21 mouse cellular contexts compared by ENCODE assay signal in the genomic region with DNA sequence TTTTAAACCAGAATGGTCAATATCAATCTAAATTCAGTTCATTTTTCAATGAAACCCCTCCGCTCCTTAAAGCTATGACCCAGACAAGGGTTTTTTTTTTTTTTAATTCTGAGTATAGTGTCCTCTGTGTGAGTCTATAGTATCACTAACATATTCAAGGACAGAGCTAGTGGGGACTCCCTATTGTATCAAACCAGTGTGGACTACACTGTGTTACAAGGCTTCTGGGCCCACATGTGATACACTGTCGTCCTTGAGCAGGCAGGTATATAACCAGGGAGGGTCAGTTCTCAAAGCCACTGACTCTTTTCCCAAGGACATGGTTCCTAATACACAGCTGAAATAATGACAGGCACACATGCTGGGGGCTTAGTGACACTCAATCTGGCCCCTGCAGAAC. TPM values are rescaled to one million over a fixed set of nuclear protein-coding genes. Genes with fewer than 3 reads are reported as not detected.
DNase-seq lines count a peak whose midpoint lies in the region; ATAC-seq and TF ChIP-seq lines count a peak whose summit lies in the region.
"Had no signal": no experiment of that assay in that cellular context is flagged by ENCODE, and none has a peak within 500 bp of the region (broad histone marks: within the 10 kb centered on the region; RNA-seq: fewer than 3 reads in every experiment).

No protein-coding gene starts in this region.

- WGBS in cerebellum, adult 2 months = 87% methylated on average over 2 of the region's 2 CpGs
- WGBS in hindbrain, embryonic 13.5 days = 71% methylated on average over 2 of the region's 2 CpGs
- 85% methylated on average over 2 of the region's 2 CpGs for WGBS in hindbrain, embryonic 10.5 days
- WGBS in midbrain, embryonic 16.5 days = 80% methylated on average over 2 of the region's 2 CpGs
- 91% methylated on average over 2 of the region's 2 CpGs for WGBS in midbrain, postnatal 0 days
- 67% methylated on average over 2 of the region's 2 CpGs for WGBS in neural tube, embryonic 14.5 days

- H3K27me3 ChIP-seq in cerebellum, adult 2 months (ENCODE audit: control insufficient read depth, insufficient read depth, low read length) = no peaks in the 10 kb centered on the region
- H3K27me3 ChIP-seq in hindbrain, embryonic 13.5 days = no peaks in the 10 kb centered on the region
- no peaks in the 10 kb centered on the region for H3K27me3 ChIP-seq in hindbrain, embryonic 10.5 days (ENCODE audit: insufficient read depth, poor library complexity, severe bottlenecking)
- H3K27me3 ChIP-seq in midbrain, embryonic 16.5 days (ENCODE audit: control insufficient read depth, insufficient read depth, low read depth, low read length) = no peaks in the 10 kb centered on the region
- H3K27me3 ChIP-seq in midbrain, postnatal 0 days (ENCODE audit: insufficient read depth, low read length) = no peaks in the 10 kb centered on the region
- no peaks in the 10 kb centered on the region for H3K27me3 ChIP-seq in neural tube, embryonic 14.5 days (ENCODE audit: control insufficient read depth, insufficient read depth, low read length)
- H3K27me3 ChIP-seq: stomach, embryonic 15.5 days had no signal

- peaks cover 11% of the 10 kb centered on the region; the same call in 1 of the 2 replicates for H3K4me1 ChIP-seq in cerebellum, adult 2 months (ENCODE audit: control insufficient read depth, insufficient read depth, low read length)
- peaks cover 22% of the 10 kb centered on the region for H3K4me1 ChIP-seq in hindbrain, embryonic 13.5 days (replicated peaks)
- no peaks in the 10 kb centered on the region for H3K4me1 ChIP-seq in hindbrain, embryonic 10.5 days (replicated peaks)
- H3K4me1 ChIP-seq in midbrain, embryonic 16.5 days (ENCODE audit: control insufficient read depth, insufficient read depth, low read length) = 0 out of 2 replicates have a peak, but pooled peaks cover 4% of the 10 kb centered on the region
- no peaks in the 10 kb centered on the region; the same call in 1 of the 2 replicates for H3K4me1 ChIP-seq in midbrain, postnatal 0 days (ENCODE audit: insufficient read depth, low read length)
- 0 out of 2 replicates have a peak, but pooled peaks cover 2% of the 10 kb centered on the region for H3K4me1 ChIP-seq in neural tube, embryonic 14.5 days (ENCODE audit: control insufficient read depth, insufficient read depth, low read length)
- H3K4me1 ChIP-seq: stomach, embryonic 15.5 days had no signal

- DNase-seq in cerebellum, adult 2 months = no peak
- no peak for DNase-seq in cerebellum, postnatal 4 days (ENCODE audit: low spot score in 2 of 2)
- DNase-seq in hindbrain, embryonic 10.5 days (ENCODE audit: low spot score) = no peak
- DNase-seq in midbrain, postnatal 0 days (ENCODE audit: low spot score) = no peak
- no peak for DNase-seq in embryo, embryonic 9.5 days (ENCODE audit: extremely low spot score)
- DNase-seq: adrenal gland, adult 2 months; gastrocnemius, adult 2 months; heart, postnatal 14 days; kidney, adult 2 months; kidney, postnatal 10 days; left cerebral cortex, postnatal 4 days; liver; thymus, adult 18-20 months; thymus, postnatal 4 days had no signal

- H3K27ac ChIP-seq in cerebellum, adult 2 months (ENCODE audit: insufficient read depth, low read length) = peak overlapping the region; percentile 50; the same call in 1 of the 2 replicates
- H3K27ac ChIP-seq in hindbrain, embryonic 13.5 days = peak overlapping the region; percentile 72
- no peak overlapping the region for H3K27ac ChIP-seq in hindbrain, embryonic 10.5 days
- H3K27ac ChIP-seq in midbrain, embryonic 16.5 days (ENCODE audit: low read length) = no peak overlapping the region
- no peak overlapping the region for H3K27ac ChIP-seq in midbrain, postnatal 0 days (ENCODE audit: low read depth, low read length)
- H3K27ac ChIP-seq in neural tube, embryonic 14.5 days (ENCODE audit: low read depth, low read length) = peak overlapping the region; percentile 58; the same call in 1 of the 2 replicates
- H3K27ac ChIP-seq: gastrocnemius, adult 2 months; macrophage; stomach, embryonic 15.5 days had no signal

- no peaks in the 10 kb centered on the region for H3K36me3 ChIP-seq in hindbrain, embryonic 13.5 days
- H3K36me3 ChIP-seq in hindbrain, embryonic 10.5 days = 0 out of 2 replicates have a peak, but pooled peaks cover under 1% of the 10 kb centered on the region
- no peaks in the 10 kb centered on the region for H3K36me3 ChIP-seq in midbrain, embryonic 16.5 days (ENCODE audit: control insufficient read depth, insufficient read depth, low read length)
- no peaks in the 10 kb centered on the region for H3K36me3 ChIP-seq in midbrain, postnatal 0 days (ENCODE audit: insufficient read depth, low read length)
- H3K36me3 ChIP-seq in neural tube, embryonic 14.5 days (ENCODE audit: control insufficient read depth, insufficient read depth, low read length) = no peaks in the 10 kb centered on the region
- H3K36me3 ChIP-seq: stomach, embryonic 15.5 days had no signal

- H3K4me3 ChIP-seq in cerebellum, adult 2 months (replicated peaks; ENCODE audit: insufficient read depth, low read depth, low read length) = no peak overlapping the region
- no peak overlapping the region for H3K4me3 ChIP-seq in hindbrain, embryonic 13.5 days
- no peak overlapping the region for H3K4me3 ChIP-seq in hindbrain, embryonic 10.5 days
- no peak overlapping the region for H3K4me3 ChIP-seq in midbrain, embryonic 16.5 days (ENCODE audit: low read depth, low read length)
- H3K4me3 ChIP-seq in midbrain, postnatal 0 days (ENCODE audit: low read depth, low read length) = no peak overlapping the region
- H3K4me3 ChIP-seq in neural tube, embryonic 14.5 days (ENCODE audit: low read depth, low read length) = no peak overlapping the region
- H3K4me3 ChIP-seq: gastrocnemius, adult 2 months; stomach, embryonic 15.5 days had no signal

- TF ChIP-seq CTCF in cerebellum, adult 2 months (IDR thresholded peaks at IDR 0.05; ENCODE audit: borderline replicate concordance, insufficient read depth, low read depth, low read length) = no peak
- no peak for TF ChIP-seq CTCF in midbrain, postnatal 0 days (IDR thresholded peaks at IDR 0.05)

- no peak for TF ChIP-seq POLR2A in cerebellum, adult 2 months (IDR thresholded peaks at IDR 0.05; ENCODE audit: borderline replicate concordance, insufficient read depth, low read length)

- H3K9me3 ChIP-seq in hindbrain, embryonic 13.5 days = no peaks in the 10 kb centered on the region
- no peaks in the 10 kb centered on the region for H3K9me3 ChIP-seq in hindbrain, embryonic 10.5 days
- H3K9me3 ChIP-seq in midbrain, embryonic 16.5 days (replicated peaks; ENCODE audit: control insufficient read depth, low read length, poor library complexity, severe bottlenecking) = no peaks in the 10 kb centered on the region
- H3K9me3 ChIP-seq in midbrain, postnatal 0 days (ENCODE audit: low read length) = no peaks in the 10 kb centered on the region
- H3K9me3 ChIP-seq in neural tube, embryonic 14.5 days (ENCODE audit: control insufficient read depth, low read length) = no peaks in the 10 kb centered on the region
- H3K9me3 ChIP-seq: stomach, embryonic 15.5 days had no signal

- no peak overlapping the region for H3K4me2 ChIP-seq in hindbrain, embryonic 13.5 days
- H3K4me2 ChIP-seq in midbrain, embryonic 16.5 days (ENCODE audit: low read length) = no peak overlapping the region
- no peak overlapping the region for H3K4me2 ChIP-seq in midbrain, postnatal 0 days (ENCODE audit: low read depth, low read length, poor library complexity, severe bottlenecking)
- no peak overlapping the region for H3K4me2 ChIP-seq in neural tube, embryonic 14.5 days (ENCODE audit: low read depth, low read length)
- H3K4me2 ChIP-seq: heart, embryonic 11.5 days; stomach, embryonic 15.5 days had no signal

- no peak overlapping the region for H3K9ac ChIP-seq in hindbrain, embryonic 13.5 days
- H3K9ac ChIP-seq in midbrain, embryonic 16.5 days (ENCODE audit: low read depth, low read length) = no peak overlapping the region
- no peak overlapping the region for H3K9ac ChIP-seq in midbrain, postnatal 0 days (replicated peaks; ENCODE audit: low read length, poor library complexity, severe bottlenecking)
- H3K9ac ChIP-seq in neural tube, embryonic 14.5 days (replicated peaks; ENCODE audit: low read depth, low read length) = no peak overlapping the region
- H3K9ac ChIP-seq: stomach, embryonic 15.5 days had no signal

- ATAC-seq in hindbrain, embryonic 13.5 days (ENCODE audit: low FRiP score) = no peak
- peak; percentile 64; the same call in 1 of the 2 replicates for ATAC-seq in midbrain, embryonic 16.5 days
- no peak for ATAC-seq in midbrain, postnatal 0 days (ENCODE audit: low FRiP score)
- peak; percentile 67; the same call in 1 of the 2 replicates for ATAC-seq in neural tube, embryonic 14.5 days (ENCODE audit: low read depth)
- ATAC-seq: inflammation-experienced regulatory T-cells, adult 6 months had no signal

RNA-seq across cellular contexts. Expression of gene Ncoa7, which starts 27.1 kb away (rescaled TPM):
- polyA plus RNA-seq in cerebellum, adult 2 months (2012; rRNA removed) = 65.5 and 69.4 TPM in 2 replicates
- polyA plus RNA-seq in hindbrain, embryonic 13.5 days (2015; fragmentation: Nextera tagmentation; extraction: Ambion mirVana) = 12.6 and 13.1 TPM in 2 replicates
- polyA plus RNA-seq in hindbrain, embryonic 10.5 days (2016; fragmentation: Nextera tagmentation; extraction: Ambion mirVana) = 6.8 and 7.0 TPM in 2 replicates
- polyA plus RNA-seq in midbrain, embryonic 16.5 days (2015; fragmentation: Nextera tagmentation; extraction: Ambion mirVana) = 24.6 and 25.4 TPM in 2 replicates
- 22.9 and 28.3 TPM in 2 replicates for total RNA-seq in midbrain, postnatal 0 days (2014; rRNA removed)
- polyA plus RNA-seq in midbrain, postnatal 0 days (2015; fragmentation: Nextera tagmentation; extraction: Ambion mirVana) = 21.7 and 25.8 TPM in 2 replicates
- polyA plus RNA-seq in neural tube, embryonic 14.5 days (2014; fragmentation: Nextera tagmentation; extraction: Ambion mirVana) = 23.7 and 25.8 TPM in 2 replicates

Comparison
In these comparisons a context has a peak if more than half of its experiments do, and no peak if none do; other contexts are left out.
1. H3K27ac ChIP-seq: peak in cerebellum, adult 2 months (single experiment), hindbrain, embryonic 13.5 days (single experiment) and neural tube, embryonic 14.5 days (single experiment); none in hindbrain, embryonic 10.5 days (single experiment), midbrain, embryonic 16.5 days (single experiment) and midbrain, postnatal 0 days (single experiment).
2. ATAC-seq: peak in midbrain, embryonic 16.5 days (single experiment) and neural tube, embryonic 14.5 days (single experiment); none in hindbrain, embryonic 13.5 days (single experiment) and midbrain, postnatal 0 days (single experiment).